Mouse (Mus musculus) layer of hippocampus, adult 9-11 months (tissue): ENCODE data around the gene Gemin5.

Experiments used
- DNase-seq: peaks from one replicate; pipeline ENCODE4 v3.0.0; 2022

The Gemin5 gene

GRCm38 (mm10) chr11:58169666-58170065, 1.3 kb upstream of the Gemin5 start:
- DNase-seq: no peak

GRCm38 (mm10) chr11:58167822-58168166, 545 bp downstream of the Gemin5 start:
- DNase-seq: no peak

GRCm38 (mm10) chr11:58165072-58165471, 3.3 kb downstream of the Gemin5 start:
- no peak for DNase-seq

GRCm38 (mm10) chr11:58156871-58157270, 11.5 kb downstream of the Gemin5 start:
- no peak for DNase-seq

- no peak for DNase-seq
These were observed 12.9 kb downstream of the Gemin5 start for GRCm38 (mm10) chr11:58155458-58155857.

GRCm38 (mm10) chr11:58146241-58146640, 22.1 kb downstream of the Gemin5 start:
- no peak for DNase-seq

- peak; percentile 69 for DNase-seq
These were observed 24.5 kb downstream of the Gemin5 start for GRCm38 (mm10) chr11:58143704-58144426.

GRCm38 (mm10) chr11:58139466-58139865, 28.9 kb downstream of the Gemin5 start:
- no peak for DNase-seq

GRCm38 (mm10) chr11:58138821-58139220, 29.5 kb downstream of the Gemin5 start:
- no peak for DNase-seq

- DNase-seq: no peak
These were observed 31.7 kb downstream of the Gemin5 start for GRCm38 (mm10) chr11:58136677-58137076.

GRCm38 (mm10) chr11:58135296-58135695, 33.0 kb downstream of the Gemin5 start:
- no peak for DNase-seq

GRCm38 (mm10) chr11:58134869-58135268, 33.5 kb downstream of the Gemin5 start:
- no peak for DNase-seq

- DNase-seq: no peak
These were observed 36.3 kb downstream of the Gemin5 start for GRCm38 (mm10) chr11:58132026-58132425.

GRCm38 (mm10) chr11:58129302-58129843, 39.0 kb downstream of the Gemin5 start:
- no peak for DNase-seq

GRCm38 (mm10) chr11:58127544-58127943, 40.8 kb downstream of the Gemin5 start:
- no peak for DNase-seq

GRCm38 (mm10) chr11:58126397-58127160, 41.8 kb downstream of the Gemin5 start:
- peak; percentile 45 for DNase-seq

GRCm38 (mm10) chr11:58125021-58125420, 43.3 kb downstream of the Gemin5 start:
- DNase-seq: no peak

GRCm38 (mm10) chr11:58123711-58124110, 44.6 kb downstream of the Gemin5 start:
- DNase-seq: no peak

- no peak for DNase-seq
These were observed 47.0 kb downstream of the Gemin5 start for GRCm38 (mm10) chr11:58121351-58121750.

- DNase-seq: no peak
These were observed 47.7 kb downstream of the Gemin5 start for GRCm38 (mm10) chr11:58120655-58121054.

GRCm38 (mm10) chr11:58117044-58117652, 51.2 kb downstream of the Gemin5 start:
- DNase-seq: no peak

- no peak for DNase-seq
These were observed 51.8 kb downstream of the Gemin5 start for GRCm38 (mm10) chr11:58116560-58116959.

- DNase-seq: no peak
These were observed 60.5 kb downstream of the Gemin5 start for GRCm38 (mm10) chr11:58107664-58108337.
